In genomic region chr3:135798665-135799064, GRCm38 (mm10) we compare ENCODE assay signal across 20 mouse cellular contexts. TPM values are rescaled to one million over a fixed set of nuclear protein-coding genes. Genes with fewer than 3 reads are reported as not detected.
DNase-seq lines count a peak whose midpoint lies in the region; ATAC-seq and TF ChIP-seq lines count a peak whose summit lies in the region.
"Had no signal": no experiment of that assay in that cellular context is flagged by ENCODE, and none has a peak within 500 bp of the region (broad histone marks: within the 10 kb centered on the region; RNA-seq: fewer than 3 reads in every experiment).

No protein-coding gene starts in this region.

- no peak overlapping the region for H3K27ac ChIP-seq in lung, embryonic 14.5 days (ENCODE audit: low read depth)
- no peak overlapping the region for H3K27ac ChIP-seq in intestine, postnatal 0 days (ENCODE audit: low read depth, low read length)
- no peak overlapping the region for H3K27ac ChIP-seq in midbrain, embryonic 10.5 days (replicated peaks)
- no peak overlapping the region for H3K27ac ChIP-seq in hindbrain, embryonic 10.5 days
- H3K27ac ChIP-seq: embryonic facial prominence, embryonic 15.5 days; forebrain, embryonic 10.5 days; heart, adult 2 months; heart, embryonic 15.5 days; macrophage; midbrain, embryonic 12.5 days had no signal

- no peak for TF ChIP-seq CTCF in lung, embryonic 14.5 days (IDR thresholded peaks at IDR 0.05; ENCODE audit: low read depth)
- no peak for TF ChIP-seq CTCF in intestine, postnatal 0 days (IDR thresholded peaks at IDR 0.05; ENCODE audit: low read depth)

- H3K4me3 ChIP-seq in lung, embryonic 14.5 days (ENCODE audit: low read depth, low read length): no peak overlapping the region
- H3K4me3 ChIP-seq in intestine, postnatal 0 days (ENCODE audit: low read depth, low read length): no peak overlapping the region
- H3K4me3 ChIP-seq in midbrain, embryonic 10.5 days: no peak overlapping the region
- H3K4me3 ChIP-seq in hindbrain, embryonic 10.5 days: no peak overlapping the region
- H3K4me3 ChIP-seq: embryonic facial prominence, embryonic 15.5 days; forebrain, embryonic 10.5 days; heart, adult 2 months; heart, embryonic 15.5 days; midbrain, embryonic 12.5 days had no signal

- H3K27me3 ChIP-seq in lung, embryonic 14.5 days (ENCODE audit: insufficient read depth, low read length): no peaks in the 10 kb centered on the region
- no peaks in the 10 kb centered on the region for H3K27me3 ChIP-seq in intestine, postnatal 0 days (replicated peaks; ENCODE audit: control insufficient read depth, insufficient read depth, low read length)
- H3K27me3 ChIP-seq in midbrain, embryonic 10.5 days (ENCODE audit: low read depth, poor library complexity, severe bottlenecking): no peaks in the 10 kb centered on the region
- no peaks in the 10 kb centered on the region for H3K27me3 ChIP-seq in hindbrain, embryonic 10.5 days (ENCODE audit: insufficient read depth, poor library complexity, severe bottlenecking)
- H3K27me3 ChIP-seq: CH12.LX; embryonic facial prominence, embryonic 15.5 days; heart, embryonic 15.5 days; midbrain, embryonic 12.5 days had no signal

- H3K9me3 ChIP-seq in lung, embryonic 14.5 days (ENCODE audit: low read depth, low read length): no peaks in the 10 kb centered on the region
- no peaks in the 10 kb centered on the region for H3K9me3 ChIP-seq in intestine, postnatal 0 days (ENCODE audit: control insufficient read depth)
- no peaks in the 10 kb centered on the region for H3K9me3 ChIP-seq in midbrain, embryonic 10.5 days (replicated peaks)
- no peaks in the 10 kb centered on the region for H3K9me3 ChIP-seq in hindbrain, embryonic 10.5 days
- H3K9me3 ChIP-seq: embryonic facial prominence, embryonic 15.5 days; forebrain, embryonic 10.5 days; heart, embryonic 15.5 days; midbrain, embryonic 12.5 days had no signal

- 0 out of 2 replicates have a peak, but pooled peaks cover 4% of the 10 kb centered on the region for H3K4me1 ChIP-seq in lung, embryonic 14.5 days (ENCODE audit: insufficient read depth)
- H3K4me1 ChIP-seq in intestine, postnatal 0 days (replicated peaks; ENCODE audit: control insufficient read depth, insufficient read depth, low read length): no peaks in the 10 kb centered on the region
- H3K4me1 ChIP-seq in midbrain, embryonic 10.5 days: no peaks in the 10 kb centered on the region
- no peaks in the 10 kb centered on the region for H3K4me1 ChIP-seq in hindbrain, embryonic 10.5 days (replicated peaks)
- H3K4me1 ChIP-seq: embryonic facial prominence, embryonic 15.5 days; forebrain, embryonic 10.5 days; heart, embryonic 15.5 days; midbrain, embryonic 12.5 days had no signal

- ATAC-seq in lung, embryonic 14.5 days (ENCODE audit: insufficient read depth): peak; percentile 63; the same call in 1 of the 2 replicates
- ATAC-seq in intestine, postnatal 0 days: 0 out of 2 replicates have a peak, but pooled peaks have one; percentile 54
- ATAC-seq: hindbrain, embryonic 16.5 days had no signal

- peak; percentile 14 for DNase-seq in embryo, embryonic 11.5 days (ENCODE audit: low read depth, low spot score)
- no peak for DNase-seq in embryo, embryonic 10 days (ENCODE audit: low spot score)
- DNase-seq in lung, embryonic 14.5 days: peak; percentile 77
- no peak for DNase-seq in lung, postnatal 10 days
- DNase-seq in NIH3T3 (ENCODE audit: low read depth): peak; percentile 47
- no peak for DNase-seq in midbrain, embryonic 10.5 days (ENCODE audit: low spot score)
- no peak for DNase-seq in hindbrain, embryonic 10.5 days (ENCODE audit: low spot score)
- DNase-seq: cerebellum, adult 9-10 months; gastrocnemius, postnatal 14 days; heart, adult 2 months; heart, postnatal 4 days; retina, postnatal 1 day had no signal

- WGBS in lung, embryonic 14.5 days: 8% methylated on average over 1 of the region's 1 CpGs
- WGBS in intestine, postnatal 0 days: 7% methylated on average over 1 of the region's 1 CpGs
- WGBS in midbrain, embryonic 10.5 days: 92% methylated on average over 1 of the region's 1 CpGs
- WGBS in hindbrain, embryonic 10.5 days: 90% methylated on average over 1 of the region's 1 CpGs

- H3K36me3 ChIP-seq in lung, embryonic 14.5 days (ENCODE audit: insufficient read depth): no peaks in the 10 kb centered on the region
- H3K36me3 ChIP-seq in intestine, postnatal 0 days (ENCODE audit: control insufficient read depth, insufficient read depth): no peaks in the 10 kb centered on the region
- H3K36me3 ChIP-seq in midbrain, embryonic 10.5 days: no peaks in the 10 kb centered on the region
- no peaks in the 10 kb centered on the region for H3K36me3 ChIP-seq in hindbrain, embryonic 10.5 days
- H3K36me3 ChIP-seq: embryonic facial prominence, embryonic 15.5 days; forebrain, embryonic 10.5 days; heart, embryonic 15.5 days; midbrain, embryonic 12.5 days had no signal

- H3K4me2 ChIP-seq in lung, embryonic 14.5 days: no peak overlapping the region
- no peak overlapping the region for H3K4me2 ChIP-seq in intestine, postnatal 0 days (replicated peaks; ENCODE audit: low read depth)
- H3K4me2 ChIP-seq: embryonic facial prominence, embryonic 15.5 days; heart, embryonic 15.5 days; midbrain, embryonic 12.5 days had no signal

- H3K9ac ChIP-seq in lung, embryonic 14.5 days: no peak overlapping the region
- H3K9ac ChIP-seq in intestine, postnatal 0 days (ENCODE audit: low read depth, low read length): no peak overlapping the region
- H3K9ac ChIP-seq: embryonic facial prominence, embryonic 15.5 days; heart, embryonic 15.5 days; midbrain, embryonic 12.5 days had no signal

RNA-seq across cellular contexts. Expression of gene Slc39a8, which starts 26.4 kb away (rescaled TPM):
- 20.2 and 22.6 TPM in 2 replicates for polyA plus RNA-seq in lung, embryonic 14.5 days (2014; fragmentation: Nextera tagmentation; extraction: Ambion mirVana)
- polyA plus RNA-seq in intestine, postnatal 0 days (2015; fragmentation: Nextera tagmentation; extraction: Ambion mirVana): 36.8 and 39.5 TPM in 2 replicates
- 20.9 and 22.7 TPM in 2 replicates for polyA plus RNA-seq in midbrain, embryonic 10.5 days (2016; fragmentation: Nextera tagmentation; extraction: Ambion mirVana)
- polyA plus RNA-seq in hindbrain, embryonic 10.5 days (2016; fragmentation: Nextera tagmentation; extraction: Ambion mirVana): 17.0 and 23.6 TPM in 2 replicates

Comparison
In these comparisons a context has a peak if more than half of its experiments do, and no peak if none do; other contexts are left out.
1. DNase-seq: peak in embryo, embryonic 11.5 days (single experiment), lung, embryonic 14.5 days (single experiment) and NIH3T3 (single experiment); none in embryo, embryonic 10 days (single experiment), lung, postnatal 10 days (single experiment), midbrain, embryonic 10.5 days (single experiment) and hindbrain, embryonic 10.5 days (single experiment).